Mouse (Mus musculus): Measurements from ENCODE around the gene Atg4b. TPM values are rescaled to one million over a fixed set of nuclear protein-coding genes. Genes with fewer than 3 reads are reported as not detected.
"Not testable (repeated sequence)": the region's sequence is repeated elsewhere in the genome, so short reads cannot be mapped to it uniquely, and the experiment has no call there.

Gene Atg4b
- total RNA-seq, 2 experiments from 2014 or later = 70.2 to 87.6 TPM

- intact Hi-C loops (cut with DNase I) = loop anchor here (10.0 kb wide), 1 partner anchor 171 kb away; no protein-coding TSS in a partner anchor
- no peak for DNase-seq (ENCODE audit: extremely low spot score in 1 of 2, low spot score in 2 of 2)
These were observed 54.1 kb downstream of the Atg4b start for GRCm38 (mm10) chr1:93805221-93805951.

GRCm38 (mm10) chr1:93808871-93809270, 57.6 kb downstream of the Atg4b start:
- DNase-seq (ENCODE audit: extremely low spot score in 1 of 2, low spot score in 2 of 2) = no peak
- intact Hi-C loops (cut with DNase I) = loop anchor here (10.0 kb wide), 1 partner anchor 174 kb away; no protein-coding TSS in a partner anchor

DNA sequence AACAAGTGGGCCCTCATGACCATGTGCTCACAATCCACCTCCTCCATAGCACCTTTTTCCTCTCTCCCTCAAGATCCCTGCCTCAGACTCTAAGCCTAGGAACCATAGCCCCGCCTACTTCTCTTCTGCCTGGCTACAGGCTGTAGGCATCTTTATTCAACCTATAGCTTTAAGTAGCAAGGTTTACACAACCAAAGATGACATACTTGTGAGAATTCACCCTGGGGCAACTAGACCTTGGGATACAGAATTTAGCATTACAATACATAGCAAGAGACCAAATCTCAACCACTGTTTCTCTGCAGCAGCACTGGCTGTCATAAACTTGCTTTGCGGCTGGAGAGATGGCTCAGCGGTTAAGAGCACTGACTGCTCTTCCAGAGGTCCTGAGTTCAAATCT, 58.7 kb downstream of the Atg4b start:
- no peak for DNase-seq (ENCODE audit: extremely low spot score in 1 of 2, low spot score in 2 of 2)

DNA sequence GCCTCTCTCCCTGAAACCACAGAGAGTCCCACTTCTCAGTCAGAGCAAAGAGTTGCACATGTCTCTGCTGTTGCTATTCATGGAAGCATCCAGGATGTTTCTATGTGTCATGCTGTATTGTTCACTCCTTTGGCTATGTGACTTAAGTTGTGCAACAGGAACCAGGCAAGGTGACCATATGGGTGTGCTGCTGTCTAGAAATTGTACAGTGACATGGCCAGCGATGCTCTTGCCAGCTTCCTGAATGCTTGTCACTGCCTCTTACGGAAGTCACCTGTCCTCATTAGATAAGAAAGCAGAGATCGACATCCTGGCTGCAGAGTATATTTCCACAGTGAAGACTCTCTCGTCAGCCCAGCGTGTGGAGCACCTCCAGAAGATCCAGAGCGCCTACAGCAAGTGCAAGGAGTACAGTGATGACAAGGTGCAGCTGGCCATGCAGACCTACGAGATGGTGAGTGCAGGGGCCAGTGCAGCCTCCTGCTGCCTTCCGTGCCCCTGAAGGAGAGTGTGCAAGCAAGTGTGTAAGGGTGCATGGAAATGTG, 60.3 kb downstream of the Atg4b start:
- no peak for DNase-seq (ENCODE audit: extremely low spot score in 1 of 2, low spot score in 2 of 2)
- intact Hi-C loops (cut with DNase I) = no loop called here

More for the DNA sequence above, 58.7 kb downstream of the Atg4b start:
- intact Hi-C loops (cut with DNase I) = no loop called here

DNA sequence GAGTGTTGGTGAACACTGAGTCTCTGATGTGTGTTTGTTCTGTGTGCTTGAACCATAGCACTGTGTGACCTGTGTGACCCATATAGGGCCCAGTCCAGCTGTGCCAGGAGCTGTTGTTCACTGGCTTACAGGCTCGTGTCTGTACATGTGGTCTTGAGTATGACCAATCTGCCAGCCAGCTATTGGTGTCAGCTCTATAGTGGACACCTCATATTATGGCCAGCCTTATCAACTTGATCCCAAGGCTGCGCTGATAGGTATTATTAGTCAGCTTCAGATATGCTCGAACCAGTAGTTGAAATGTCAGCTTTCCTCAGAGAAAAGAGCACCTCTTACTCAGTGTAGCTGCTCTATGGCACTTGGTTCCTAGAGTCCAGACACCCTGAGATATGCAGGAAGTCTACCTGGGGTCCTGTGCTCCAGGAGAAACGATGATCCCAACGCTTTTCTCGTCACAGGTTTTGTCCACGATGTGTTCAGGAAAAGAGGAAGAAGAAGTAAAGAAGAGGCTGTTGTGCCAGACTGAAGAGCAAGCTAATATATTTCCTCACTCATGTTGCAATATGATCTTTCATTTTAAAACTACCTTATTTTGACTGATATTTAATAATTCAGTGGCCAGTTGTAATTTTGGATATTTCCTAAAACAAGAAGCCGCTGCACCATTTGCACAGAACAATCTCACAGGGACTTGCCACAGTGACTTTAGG, 66.7 kb downstream of the Atg4b start:
- intact Hi-C loops (cut with DNase I) = no loop called here

GRCm38 (mm10) chr1:93818722-93819121, 67.4 kb downstream of the Atg4b start:
- DNase-seq (ENCODE audit: extremely low spot score in 1 of 2, low spot score in 2 of 2) = peak in 1 of 2 experiments; percentile 46
- intact Hi-C loops (cut with DNase I) = no loop called here

More for the DNA sequence above, 66.7 kb downstream of the Atg4b start:
- DNase-seq (ENCODE audit: extremely low spot score in 1 of 2, low spot score in 2 of 2) = no peak

- DNase-seq (ENCODE audit: extremely low spot score in 1 of 2, low spot score in 2 of 2) = no peak
- intact Hi-C loops (cut with DNase I) = no loop called here
These were observed 72.6 kb downstream of the Atg4b start for GRCm38 (mm10) chr1:93823796-93824495.

GRCm38 (mm10) chr1:93824609-93825008, 73.3 kb downstream of the Atg4b start, which contains the start of gene D2hgdh:
Gene D2hgdh, plus strand, starts transcription at chr1:93824909.
- intact Hi-C loops (cut with DNase I) = no loop called here
- no peak for DNase-seq (ENCODE audit: extremely low spot score in 1 of 2, low spot score in 2 of 2)

DNA sequence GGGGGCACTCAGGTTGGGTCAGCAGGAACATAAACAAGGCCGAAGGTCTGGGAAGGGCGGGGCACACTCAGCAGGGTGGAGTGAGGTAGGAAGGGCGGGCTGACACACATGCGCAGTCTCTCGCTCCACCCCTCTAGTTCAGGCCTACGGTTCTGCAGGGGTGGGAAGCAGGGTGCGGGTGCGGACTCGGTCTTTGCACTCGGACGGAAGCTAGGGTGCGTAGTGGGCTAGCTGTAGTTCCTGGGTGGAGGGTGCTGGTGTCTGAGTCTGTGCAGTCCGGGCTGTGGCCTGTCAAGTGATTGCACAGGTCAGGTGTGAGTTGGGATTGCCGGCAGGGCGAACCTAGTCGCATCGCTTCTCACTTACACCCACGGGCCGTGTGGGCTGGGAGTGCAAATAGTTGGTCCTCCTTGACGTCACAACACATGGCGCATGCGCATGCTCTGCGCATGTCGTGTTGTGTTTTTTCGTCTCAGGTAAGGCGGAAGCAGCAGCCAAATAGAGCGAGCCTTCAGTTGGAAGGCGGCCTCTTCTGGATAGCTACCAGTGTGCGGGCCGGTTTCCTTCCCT, 73.9 kb downstream of the Atg4b start:
- peak; percentile 92 to 94 for DNase-seq (ENCODE audit: extremely low spot score in 1 of 2, low spot score in 2 of 2)
- intact Hi-C loops (cut with DNase I) = no loop called here

DNA sequence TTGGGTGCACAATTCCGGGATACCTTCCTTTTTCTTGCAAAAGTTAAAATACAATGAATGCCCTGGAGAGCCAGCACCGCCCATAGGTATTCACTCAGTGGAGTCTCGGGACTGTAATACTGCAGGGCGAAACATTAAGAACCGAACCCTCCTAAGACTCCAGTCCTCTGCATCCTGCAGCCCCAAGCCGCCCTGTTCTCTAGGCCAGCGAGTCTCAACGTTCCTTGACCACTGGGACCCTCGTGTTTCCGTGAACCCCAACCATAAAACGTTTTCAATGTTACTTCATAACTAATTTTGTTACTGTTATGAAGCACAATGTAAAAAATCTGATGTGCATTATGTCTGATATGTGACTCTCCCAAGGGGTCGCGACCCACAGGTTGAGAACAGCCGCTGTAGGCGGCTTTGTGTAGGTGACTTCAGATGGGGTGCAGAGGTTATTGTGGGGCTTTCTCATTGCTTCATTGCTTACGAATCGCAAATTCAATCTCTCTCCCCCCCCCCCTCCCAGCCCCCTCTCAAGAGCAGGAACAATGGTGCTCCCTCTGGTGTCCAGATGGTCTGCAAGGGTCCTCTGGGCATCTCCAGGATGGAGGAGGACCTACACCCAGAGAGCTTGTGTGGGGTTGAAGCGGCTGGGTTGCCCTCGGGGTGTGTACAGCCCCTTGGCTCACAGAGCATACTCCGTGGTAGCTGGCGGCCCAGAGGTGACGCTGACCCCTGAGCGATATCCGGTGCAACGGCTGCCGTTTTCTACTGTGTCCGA, 74.7 kb downstream of the Atg4b start:
- intact Hi-C loops (cut with DNase I) = no loop called here
- peak in 1 of 2 experiments; percentile 23 for DNase-seq (ENCODE audit: extremely low spot score in 1 of 2, low spot score in 2 of 2)

DNA sequence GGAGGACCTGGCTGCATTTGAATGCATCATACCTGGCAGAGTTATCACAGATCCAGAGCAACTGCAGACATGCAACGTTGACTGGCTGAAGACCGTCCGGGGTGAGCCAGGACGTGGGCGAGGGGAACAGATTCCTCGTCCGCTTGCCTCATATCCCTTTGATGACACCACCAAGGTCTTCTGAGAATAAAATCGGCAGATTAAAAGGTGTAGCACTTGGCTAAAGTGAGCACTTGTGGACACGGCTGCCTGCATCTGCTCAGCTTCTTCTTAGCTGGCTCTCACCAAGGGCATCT, 75.2 kb downstream of the Atg4b start:
- peak in 1 of 2 experiments; percentile 9 for DNase-seq (ENCODE audit: extremely low spot score in 1 of 2, low spot score in 2 of 2)
- intact Hi-C loops (cut with DNase I) = no loop called here

DNA sequence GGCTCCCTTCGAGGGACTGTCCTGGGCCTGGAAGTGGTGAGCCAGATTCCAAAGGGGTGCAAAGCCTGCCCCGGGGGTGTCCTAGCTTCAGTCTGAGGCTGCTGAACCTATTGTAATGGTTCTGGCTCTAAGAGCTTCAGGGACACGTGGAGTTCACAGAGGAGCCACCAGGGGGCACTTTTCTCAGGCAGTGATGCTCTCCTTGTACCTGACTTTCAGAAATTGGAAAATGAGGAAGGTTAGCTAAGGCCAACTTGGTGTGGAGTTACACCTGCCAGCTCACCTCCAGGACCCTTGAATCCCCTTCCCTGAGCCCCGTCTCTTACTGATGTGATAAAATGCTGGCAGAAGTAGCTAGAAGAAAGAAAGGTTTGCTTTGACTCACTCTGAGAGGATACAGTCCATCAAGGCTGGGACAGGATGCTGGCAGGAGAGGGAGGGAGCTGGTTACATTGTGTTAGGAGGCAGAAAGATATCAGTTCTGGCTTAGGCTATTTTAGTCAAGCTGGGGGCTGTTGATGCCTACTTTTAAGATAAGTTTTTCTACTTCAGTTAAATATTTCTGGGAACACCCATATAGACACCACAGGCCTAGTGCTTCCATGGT, 81.6 kb downstream of the Atg4b start:
- intact Hi-C loops (cut with DNase I) = loop anchor here (10.0 kb wide), 1 partner anchor 242 kb away; no protein-coding TSS in a partner anchor
- not testable (repeated sequence) for DNase-seq (ENCODE audit: extremely low spot score in 1 of 2, low spot score in 2 of 2)

- no peak for DNase-seq (ENCODE audit: extremely low spot score in 1 of 2, low spot score in 2 of 2)
- intact Hi-C loops (cut with DNase I) = loop anchor here (10.0 kb wide), 1 partner anchor 240 kb away; no protein-coding TSS in a partner anchor
These were observed 83.4 kb downstream of the Atg4b start for GRCm38 (mm10) chr1:93834671-93835150.

DNA sequence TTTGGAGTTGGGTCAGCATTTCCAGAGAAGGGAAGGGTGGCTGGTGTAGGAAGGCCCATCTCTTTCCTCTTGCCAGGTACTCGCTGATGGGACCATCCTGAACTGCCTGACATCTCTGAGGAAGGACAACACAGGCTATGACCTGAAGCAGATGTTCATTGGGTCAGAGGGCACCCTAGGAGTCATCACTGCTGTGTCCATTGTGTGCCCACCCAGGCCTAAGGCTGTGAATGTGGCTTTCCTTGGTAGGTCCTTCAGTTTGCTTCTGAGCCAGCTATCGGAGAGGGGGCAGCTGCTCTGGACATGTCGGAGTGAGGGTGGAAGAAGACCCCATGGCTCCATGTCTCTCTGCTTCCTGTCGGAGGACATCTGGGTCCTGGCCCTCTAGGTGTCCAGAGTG, 83.9 kb downstream of the Atg4b start:
- intact Hi-C loops (cut with DNase I) = loop anchor here (10.0 kb wide), 1 partner anchor 240 kb away; no protein-coding TSS in a partner anchor
- no peak for DNase-seq (ENCODE audit: extremely low spot score in 1 of 2, low spot score in 2 of 2)

GRCm38 (mm10) chr1:93835876-93836531, 84.7 kb downstream of the Atg4b start:
- intact Hi-C loops (cut with DNase I) = loop anchor here (10.0 kb wide), 1 partner anchor 239 kb away; no protein-coding TSS in a partner anchor
- DNase-seq (ENCODE audit: extremely low spot score in 1 of 2, low spot score in 2 of 2) = no peak

DNA sequence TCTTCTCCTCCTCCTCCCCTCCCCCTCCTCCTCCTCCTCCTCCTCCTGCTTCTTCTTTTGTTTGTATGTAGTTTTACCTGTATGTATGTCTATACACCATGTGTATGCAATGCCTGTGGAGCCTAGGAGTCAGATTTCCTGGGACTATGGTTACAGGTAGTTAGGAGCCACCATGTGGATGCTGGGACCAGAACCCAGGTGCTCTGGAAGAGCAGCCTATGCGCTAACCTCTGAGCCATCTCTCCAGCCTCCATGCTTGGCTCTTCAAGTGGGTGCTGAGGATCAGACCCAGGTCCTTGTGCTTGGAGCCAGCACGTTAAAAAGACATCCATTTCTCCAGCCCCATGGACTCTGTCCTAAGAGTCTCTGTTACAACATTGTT, 85.2 kb downstream of the Atg4b start:
- no peak for DNase-seq (ENCODE audit: extremely low spot score in 1 of 2, low spot score in 2 of 2)
- intact Hi-C loops (cut with DNase I) = loop anchor here (10.0 kb wide), 1 partner anchor 238 kb away; no protein-coding TSS in a partner anchor

- no peak for DNase-seq (ENCODE audit: extremely low spot score in 1 of 2, low spot score in 2 of 2)
- intact Hi-C loops (cut with DNase I) = loop anchor here (10.0 kb wide), 1 partner anchor 237 kb away; no protein-coding TSS in a partner anchor
These were observed 86.0 kb downstream of the Atg4b start for GRCm38 (mm10) chr1:93837335-93837734.

All from left cerebral cortex, postnatal 10 days (tissue).